Mouse (Mus musculus) G1E (cell line): Measurements from ENCODE around the gene Adora2b.

Experiments used
- CTCF ChIP-seq: IDR thresholded peaks from 2 replicates; pipeline ENCODE4 v1.5.1; 2012; ENCODE audit warnings: low read depth, low read length, inconsistent platforms, mixed read lengths
- GATA1 ChIP-seq: IDR thresholded peaks from 2 replicates; pipeline ENCODE4 v1.6.1; 2012; ENCODE audit warnings: borderline replicate concordance, low read length, inconsistent platforms, mixed read lengths
- GATA2 ChIP-seq: IDR thresholded peaks from 2 replicates; pipeline ENCODE4 v1.6.1; 2012; ENCODE audit warnings: low read depth, low read length, inconsistent platforms, borderline replicate concordance
- POLR2AphosphoS5 ChIP-seq: IDR thresholded peaks from 2 replicates; pipeline ENCODE4 v1.6.1; 2012; ENCODE audit warnings: low read depth, low read length, inconsistent platforms; ENCODE audit not compliant: insufficient replicate concordance
- TAL1 ChIP-seq: conservative IDR thresholded peaks from 2 replicates; pipeline ENCODE4 v1.6.1; 2012; ENCODE audit warnings: low read depth, low read length, inconsistent platforms, mixed read lengths

GRCm38 (mm10) chr11:62309296-62309695 is 60.5 kb downstream of the Adora2b start:
- TF ChIP-seq CTCF (no peak), GATA1 (no peak), TAL1 (no peak), GATA2 (no peak), POLR2AphosphoS5 (no peak)
